Mouse (Mus musculus) liver, postnatal 0 days (tissue): ENCODE measurements at regions not wholly inside any gene's neighbourhood (a gene's known extent, or its start where the extent isn't known, plus 50 kb on each side); places are given as distances from the start of the nearest gene placed in this dataset.

Source experiments
- CTCF ChIP-seq: sonication (generic); IDR thresholded peaks from 2 replicates; pipeline ENCODE4 v1.5.1; 2016; ENCODE audit warnings: antibody characterized with exemption, low read depth
- EP300 ChIP-seq: IDR thresholded peaks from 2 replicates; pipeline ENCODE4 v1.6.1; 2016; ENCODE audit warnings: antibody characterized with exemption, low read depth, mild to moderate bottlenecking

DNA sequence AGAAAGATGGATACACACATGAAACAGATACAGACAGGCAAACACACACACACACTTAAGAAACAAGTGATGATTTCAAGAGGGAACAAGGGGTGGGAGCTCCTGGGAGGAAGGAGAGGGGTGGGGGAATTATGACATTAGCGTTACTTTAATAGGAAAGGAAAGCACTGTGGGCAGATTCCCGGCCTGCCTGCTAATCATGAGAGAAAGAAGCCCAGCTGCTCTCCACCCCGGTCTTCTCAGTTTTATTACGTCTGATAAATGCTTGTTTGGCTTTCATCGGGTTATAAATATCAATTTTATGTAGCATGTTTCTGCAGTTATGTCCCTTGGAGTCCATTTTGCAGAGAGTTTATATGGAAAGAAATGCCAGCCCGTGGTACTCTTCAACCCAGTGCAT lies 554.1 kb downstream of the Zfp704 start:
- TF ChIP-seq CTCF (no peak), EP300 (no peak)
